ENCODE assay signal across 8 mouse cellular contexts in genomic region chr2:167299861-167300667, GRCm38 (mm10). TPM values are rescaled to one million over a fixed set of nuclear protein-coding genes. Genes with fewer than 3 reads are reported as not detected.
DNase-seq lines count a peak whose midpoint lies in the region; ATAC-seq and TF ChIP-seq lines count a peak whose summit lies in the region.

No protein-coding gene starts in this region.

- ATAC-seq in kidney, embryonic 15.5 days (replicated peaks; ENCODE audit: low FRiP score), result peak; percentile 65

- H3K36me3 ChIP-seq in heart, embryonic 10.5 days, result peaks cover 51% of the 10 kb centered on the region
- H3K36me3 ChIP-seq in kidney, embryonic 15.5 days, result peaks cover 37% of the 10 kb centered on the region
- H3K36me3 ChIP-seq in myocyte (ENCODE audit: control insufficient read depth, insufficient read depth), result peaks cover 3% of the 10 kb centered on the region

- peaks cover 30% of the 10 kb centered on the region for H3K4me1 ChIP-seq in heart, embryonic 10.5 days
- peaks cover 23% of the 10 kb centered on the region for H3K4me1 ChIP-seq in kidney, embryonic 15.5 days

- H3K4me3 ChIP-seq in heart, embryonic 10.5 days, result no peak overlapping the region
- H3K4me3 ChIP-seq in kidney, embryonic 15.5 days (replicated peaks), result no peak overlapping the region
- H3K4me3 ChIP-seq in myocyte, result no peak overlapping the region

- 38% methylated on average over 6 of the region's 6 CpGs for WGBS in heart, embryonic 10.5 days
- 48% methylated on average over 6 of the region's 6 CpGs for WGBS in kidney, embryonic 15.5 days

- DNase-seq in adrenal gland, adult (ENCODE audit: inconsistent age in 2 of 2, low spot score in 1 of 2), result peak; percentile 23 to 64
- DNase-seq in adrenal gland, postnatal 4 days (ENCODE audit: low spot score in 2 of 2), result no peak
- DNase-seq in right cerebral cortex, postnatal 10 days (ENCODE audit: low spot score in 2 of 2), result peak; percentile 40 to 63
- DNase-seq in right cerebral cortex, postnatal 36 days (ENCODE audit: low spot score in 2 of 2), result no peak
- DNase-seq in heart, embryonic 10.5 days (ENCODE audit: low spot score), result no peak
- DNase-seq in Muller cell, postnatal 12 days (ENCODE audit: inconsistent ontology term), result no peak

- no peak overlapping the region for H3K4me2 ChIP-seq in kidney, embryonic 15.5 days
- no peak overlapping the region for H3K4me2 ChIP-seq in myocyte (ENCODE audit: low read depth)

- H3K9me3 ChIP-seq in heart, embryonic 10.5 days, result no peaks in the 10 kb centered on the region
- no peaks in the 10 kb centered on the region for H3K9me3 ChIP-seq in kidney, embryonic 15.5 days (replicated peaks)

- TF ChIP-seq POLR2A in myocyte (IDR thresholded peaks at IDR 0.05; ENCODE audit: insufficient read length, low read depth), result no peak

- H3K79me2 ChIP-seq in myocyte (ENCODE audit: control insufficient read depth, insufficient read depth), result no peaks in the 10 kb centered on the region

- no peaks in the 10 kb centered on the region for H3K27me3 ChIP-seq in heart, embryonic 10.5 days (ENCODE audit: insufficient read depth, poor library complexity, severe bottlenecking)
- H3K27me3 ChIP-seq in kidney, embryonic 15.5 days, result no peaks in the 10 kb centered on the region
- H3K27me3 ChIP-seq in myocyte (ENCODE audit: control insufficient read depth, insufficient read depth, insufficient read length), result no peaks in the 10 kb centered on the region

- peak overlapping the region; percentile 81 for H3K27ac ChIP-seq in heart, embryonic 10.5 days
- H3K27ac ChIP-seq in kidney, embryonic 15.5 days, result peak overlapping the region; percentile 74

- no peak overlapping the region for H3ac ChIP-seq in myocyte (ENCODE audit: control insufficient read depth, insufficient read length)

- H3K9ac ChIP-seq in kidney, embryonic 15.5 days, result no peak overlapping the region

TF ChIP-seq in myocyte, 11 proteins besides CTCF, POLR2A, EP300 and RAD21:
- TF ChIP-seq TCF3 (IDR thresholded peaks at IDR 0.05; ENCODE audit: insufficient read length, low read depth) (peak; percentile 70), CEBPB (IDR thresholded peaks at IDR 0.05; ENCODE audit: insufficient read depth, poor library complexity, severe bottlenecking) (no peak), USF1 (IDR thresholded peaks at IDR 0.05; ENCODE audit: low read depth) (no peak), E2F4 (IDR thresholded peaks at IDR 0.05; ENCODE audit: insufficient read depth) (no peak), SRF (IDR thresholded peaks at IDR 0.05; ENCODE audit: control insufficient read depth, insufficient read length, low read depth) (no peak), POLR2AphosphoS2 (IDR thresholded peaks at IDR 0.05; ENCODE audit: insufficient read length, low read depth) (no peak), MAX (IDR thresholded peaks at IDR 0.05; ENCODE audit: low read depth) (no peak), MYOD1 (IDR thresholded peaks at IDR 0.05; ENCODE audit: control insufficient read depth in 1 of 3, insufficient read length in 2 of 3, low read depth in 2 of 3) (peak in 2 of 3 experiments; percentile 86 to 92), REST (IDR thresholded peaks at IDR 0.05; ENCODE audit: insufficient read depth, insufficient read length) (no peak), TCF12 (IDR thresholded peaks at IDR 0.05; ENCODE audit: insufficient read depth, poor library complexity, severe bottlenecking) (peak; percentile 90), MYOG (IDR thresholded peaks at IDR 0.05; ENCODE audit: control insufficient read depth in 1 of 3, insufficient read depth in 1 of 3, insufficient read length in 2 of 3, low read depth in 2 of 3) (peak; percentile 80 to 96 (median 92))
TF ChIP-seq in myocyte: peak in this region for 4.

RNA-seq across cellular contexts. Expression of gene B4galt5, which starts 48.9 kb away (rescaled TPM):
- total RNA-seq in adrenal gland, postnatal 4 days (2021), result 100 to 1,000 TPM in 1 of 2 experiments, 10 to 100 TPM in 1; 86.1 to 102 TPM
- 11.4 and 13.6 TPM in 2 replicates for polyA plus RNA-seq in heart, embryonic 10.5 days (2016; fragmentation: Nextera tagmentation; extraction: Ambion mirVana)
- polyA plus RNA-seq in kidney, embryonic 15.5 days (2015; fragmentation: Nextera tagmentation; extraction: Ambion mirVana), result 9.6 and 12.7 TPM in 2 replicates
- 70.0 TPM for polyA plus RNA-seq in myocyte (2012; fragmentation: generic; extraction: Trizol)

RNA-seq across cellular contexts. Expression of gene Ptgis, which starts 59.7 kb away (rescaled TPM):
- 10 to 100 TPM; 21.5 to 22.3 TPM for total RNA-seq in adrenal gland, postnatal 4 days (2021)
- 16.3 and 21.4 TPM in 2 replicates for polyA plus RNA-seq in heart, embryonic 10.5 days (2016; fragmentation: Nextera tagmentation; extraction: Ambion mirVana)
- 18.7 and 21.1 TPM in 2 replicates for polyA plus RNA-seq in kidney, embryonic 15.5 days (2015; fragmentation: Nextera tagmentation; extraction: Ambion mirVana)
- 116 TPM for polyA plus RNA-seq in myocyte (2012; fragmentation: generic; extraction: Trizol)

Comparison
In these comparisons a context has a peak if more than half of its experiments do, and no peak if none do; other contexts are left out.
1. DNase-seq: peak in adrenal gland, adult (2 of 2) and right cerebral cortex, postnatal 10 days (2 of 2); none in adrenal gland, postnatal 4 days (0 of 2), right cerebral cortex, postnatal 36 days (0 of 2), heart, embryonic 10.5 days (single experiment) and Muller cell, postnatal 12 days (single experiment).